Mouse (Mus musculus) CH12.LX (cell line): ENCODE measurements around the gene Cyp27b1.

Experiments
- CTCF ChIP-seq, 2 experiments: IDR thresholded peaks in 1 of 2; conservative IDR thresholded peaks in 1 of 2; 2 replicates each; pipeline ENCODE4 v1.5.1; 2011 to 2012; ENCODE audit warnings: low read depth in 2 of 2, low read length in 2 of 2, improper control_type of control experiment in 1 of 2, inconsistent platforms in 1 of 2, mild to moderate bottlenecking in 1 of 2, moderate library complexity in 1 of 2
- E2F4 ChIP-seq: IDR thresholded peaks from 2 replicates; pipeline ENCODE4 v1.6.1; 2011; ENCODE audit warnings: low read depth, low read length, improper control_type of control experiment; ENCODE audit not compliant: insufficient replicate concordance
- ELF1 ChIP-seq: IDR thresholded peaks from 2 replicates; pipeline ENCODE4 v1.6.1; 2014; ENCODE audit warnings: low read depth, mild to moderate bottlenecking, inconsistent platforms, low read length, improper control_type of control experiment
- EP300 ChIP-seq: IDR thresholded peaks from 2 replicates; pipeline ENCODE4 v1.6.1; 2011; ENCODE audit warnings: low read length, improper control_type of control experiment
- ETS1 ChIP-seq: conservative IDR thresholded peaks from 2 replicates; pipeline ENCODE4 v1.6.1; 2012; ENCODE audit warnings: low read depth, mild to moderate bottlenecking, inconsistent platforms, low read length, improper control_type of control experiment, moderate library complexity
- HCFC1 ChIP-seq: IDR thresholded peaks from 2 replicates; pipeline ENCODE4 v1.6.1; 2012; ENCODE audit warnings: low read depth, mild to moderate bottlenecking, inconsistent platforms, low read length, improper control_type of control experiment
- JUN ChIP-seq: IDR thresholded peaks from 2 replicates; pipeline ENCODE4 v1.6.1; 2011; ENCODE audit warnings: low read depth, mild to moderate bottlenecking, low read length, improper control_type of control experiment, moderate library complexity; ENCODE audit not compliant: insufficient read depth
- JUND ChIP-seq: conservative IDR thresholded peaks from 2 replicates; pipeline ENCODE4 v1.6.1; 2011; ENCODE audit warnings: low read depth, low read length, improper control_type of control experiment
- MEF2A ChIP-seq: IDR thresholded peaks from 2 replicates; pipeline ENCODE4 v1.6.1; 2014; ENCODE audit warnings: low read depth, mild to moderate bottlenecking, inconsistent platforms, low read length, improper control_type of control experiment, borderline replicate concordance
- POLR2A ChIP-seq: IDR thresholded peaks from 2 replicates; pipeline ENCODE4 v1.6.1; 2011; ENCODE audit warnings: low read depth, mild to moderate bottlenecking, improper control_type of control experiment, low read length
- RAD21 ChIP-seq: IDR thresholded peaks from 2 replicates; pipeline ENCODE4 v1.6.1; 2011; ENCODE audit warnings: low read depth, mild to moderate bottlenecking, low read length, improper control_type of control experiment, moderate library complexity
- SMC3 ChIP-seq: IDR thresholded peaks from 2 replicates; pipeline ENCODE4 v1.6.1; 2011; ENCODE audit warnings: low read depth, low read length, improper control_type of control experiment

DNA sequence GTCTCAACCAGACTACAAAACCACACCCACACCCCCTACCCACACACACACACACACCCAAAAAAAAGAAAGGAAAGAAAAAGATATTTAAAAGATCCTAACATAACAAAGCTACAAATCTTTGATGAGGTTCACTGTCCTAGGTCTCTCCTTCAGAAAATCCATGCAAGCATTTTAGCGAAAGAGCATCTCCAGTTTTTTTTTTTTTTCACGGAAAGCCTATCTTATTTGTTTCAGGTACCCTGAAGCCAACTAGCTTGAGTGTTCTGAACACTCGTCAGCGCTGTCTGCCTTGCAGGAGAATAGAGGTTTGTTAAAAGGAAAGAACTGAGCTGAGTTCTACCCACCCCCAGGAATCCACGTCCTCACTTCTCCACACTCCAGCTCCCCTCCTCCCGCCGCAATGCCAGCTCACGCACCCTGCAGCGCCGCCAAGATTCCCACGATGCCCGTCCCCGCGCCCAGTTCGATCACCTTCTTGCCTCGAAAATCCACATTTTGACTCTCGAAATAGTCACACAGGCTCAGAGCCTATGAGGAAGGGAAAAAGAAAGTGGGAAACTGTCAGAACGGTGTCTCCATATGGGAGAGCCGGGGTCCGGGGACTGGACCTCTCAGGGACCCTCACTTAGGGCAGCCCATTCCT is 7.4 kb upstream of the Cyp27b1 start:
- TF ChIP-seq HCFC1 (no peak), POLR2A (no peak), CTCF (conservative IDR thresholded peaks at IDR 0.05 in 1 of 2, IDR thresholded peaks at IDR 0.05 in 1 of 2; ENCODE audit: low read depth in 2 of 2, low read length in 2 of 2) (no peak), JUND (no peak), RAD21 (no peak), SMC3 (no peak), EP300 (no peak), JUN (no peak), E2F4 (no peak), ETS1 (no peak), ELF1 (no peak), MEF2A (no peak)
